Mouse (Mus musculus) CH12.LX (cell line): ENCODE measurements around the gene Cxcr5. TPM values are rescaled to one million over a fixed set of nuclear protein-coding genes. Genes with fewer than 3 reads are reported as not detected.

Experiments used
- DNase-seq: peaks from one replicate; pipeline ENCODE4 v3.0.0-alpha.2; 2013; ENCODE audit errors: extremely low read depth
- H3K27ac ChIP-seq: 2 replicates; pipeline ENCODE4 v1.5.1; 2012; ENCODE audit warnings: low read depth, mild to moderate bottlenecking, control low read depth, moderate library complexity; ENCODE audit not compliant: insufficient read depth
- H3K27me3 ChIP-seq: replicated peaks from 2 replicates; pipeline ENCODE3; 2012; ENCODE audit warnings: inconsistent platforms
- H3K36me3 ChIP-seq, 2 experiments: replicated peaks in 1 of 2; 2 replicates each; pipeline versions ENCODE3 to v1.6.1; 2012; ENCODE audit warnings: inconsistent platforms in 1 of 2, low read length in 1 of 2, mild to moderate bottlenecking in 1 of 2, mixed read lengths in 1 of 2, moderate library complexity in 1 of 2; ENCODE audit not compliant: control insufficient read depth in 1 of 2, insufficient read depth in 1 of 2
- H3K4me1 ChIP-seq, 2 experiments: 2 replicates each; pipeline ENCODE4 v1.6.1; 2012; ENCODE audit warnings: inconsistent platforms in 1 of 2, moderate library complexity in 1 of 2; ENCODE audit not compliant: insufficient read depth in 2 of 2, control insufficient read depth in 1 of 2
- H3K4me2 ChIP-seq: 2 replicates; pipeline ENCODE4 v1.6.1; 2012; ENCODE audit warnings: low read depth, mild to moderate bottlenecking, control low read depth; ENCODE audit not compliant: poor library complexity, insufficient read depth, severe bottlenecking
- H3K4me3 ChIP-seq, 3 experiments: fragments of 150-350 bp in 1 of 3; sonication (generic) in 1 of 3; replicated peaks in 1 of 3; 2 replicates each; pipeline versions ENCODE3 to v1.5.1; 2011 to 2012; ENCODE audit warnings: low read depth in 2 of 3, low read length in 2 of 3, mild to moderate bottlenecking in 2 of 3, moderate library complexity in 2 of 3, control low read depth in 1 of 3, improper control_type of control experiment in 1 of 3, inconsistent platforms in 1 of 3, mixed read lengths in 1 of 3; ENCODE audit not compliant: poor library complexity in 1 of 3
- H3K79me2 ChIP-seq: replicated peaks from 2 replicates; pipeline ENCODE4 v1.6.1; 2012; ENCODE audit warnings: mild to moderate bottlenecking, moderate library complexity; ENCODE audit not compliant: control insufficient read depth, poor library complexity, insufficient read depth, severe bottlenecking; ENCODE audit errors: extremely low read depth
- H3K9ac ChIP-seq: 2 replicates; pipeline ENCODE4 v1.6.1; 2012; ENCODE audit warnings: low read depth, mild to moderate bottlenecking, control low read depth, moderate library complexity; ENCODE audit not compliant: insufficient read depth
- H3K9me3 ChIP-seq: replicated peaks from 2 replicates; pipeline ENCODE3; 2012; ENCODE audit warnings: low read length, inconsistent platforms, mixed read lengths
- BHLHE40 ChIP-seq: IDR thresholded peaks from 2 replicates; pipeline ENCODE4 v1.6.1; 2011; ENCODE audit warnings: mild to moderate bottlenecking, low read depth, low read length, improper control_type of control experiment
- CHD1 ChIP-seq: IDR thresholded peaks from 2 replicates; pipeline ENCODE4 v1.6.1; 2012; ENCODE audit warnings: low read depth, low read length, improper control_type of control experiment, inconsistent platforms
- CHD2 ChIP-seq: IDR thresholded peaks from 2 replicates; pipeline ENCODE4 v1.6.1; 2011; ENCODE audit warnings: low read length, improper control_type of control experiment
- CTCF ChIP-seq, 2 experiments: IDR thresholded peaks in 1 of 2; conservative IDR thresholded peaks in 1 of 2; 2 replicates each; pipeline ENCODE4 v1.5.1; 2011 to 2012; ENCODE audit warnings: low read depth in 2 of 2, low read length in 2 of 2, improper control_type of control experiment in 1 of 2, inconsistent platforms in 1 of 2, mild to moderate bottlenecking in 1 of 2, moderate library complexity in 1 of 2
- E2F4 ChIP-seq: IDR thresholded peaks from 2 replicates; pipeline ENCODE4 v1.6.1; 2011; ENCODE audit warnings: low read depth, low read length, improper control_type of control experiment; ENCODE audit not compliant: insufficient replicate concordance
- ELF1 ChIP-seq: IDR thresholded peaks from 2 replicates; pipeline ENCODE4 v1.6.1; 2014; ENCODE audit warnings: low read depth, mild to moderate bottlenecking, inconsistent platforms, low read length, improper control_type of control experiment
- EP300 ChIP-seq: IDR thresholded peaks from 2 replicates; pipeline ENCODE4 v1.6.1; 2011; ENCODE audit warnings: low read length, improper control_type of control experiment
- ETS1 ChIP-seq: conservative IDR thresholded peaks from 2 replicates; pipeline ENCODE4 v1.6.1; 2012; ENCODE audit warnings: low read depth, mild to moderate bottlenecking, inconsistent platforms, low read length, improper control_type of control experiment, moderate library complexity
- GABPA ChIP-seq: IDR thresholded peaks from 2 replicates; pipeline ENCODE4 v1.6.1; 2012; ENCODE audit warnings: low read depth, low read length, improper control_type of control experiment, inconsistent platforms; ENCODE audit not compliant: insufficient replicate concordance
- HCFC1 ChIP-seq: IDR thresholded peaks from 2 replicates; pipeline ENCODE4 v1.6.1; 2012; ENCODE audit warnings: low read depth, mild to moderate bottlenecking, inconsistent platforms, low read length, improper control_type of control experiment
- JUND ChIP-seq: conservative IDR thresholded peaks from 2 replicates; pipeline ENCODE4 v1.6.1; 2011; ENCODE audit warnings: low read depth, low read length, improper control_type of control experiment
- KAT2A ChIP-seq: IDR thresholded peaks from 2 replicates; pipeline ENCODE4 v1.6.1; 2012; ENCODE audit warnings: low read length, improper control_type of control experiment, inconsistent platforms; ENCODE audit not compliant: insufficient replicate concordance
- MAFK ChIP-seq: IDR thresholded peaks from 2 replicates; pipeline ENCODE4 v1.6.1; 2011; ENCODE audit warnings: low read length, improper control_type of control experiment; ENCODE audit not compliant: insufficient replicate concordance
- MAX ChIP-seq: IDR thresholded peaks from 2 replicates; pipeline ENCODE4 v1.6.1; 2011; ENCODE audit warnings: low read length, improper control_type of control experiment
- MAZ ChIP-seq: IDR thresholded peaks from 2 replicates; pipeline ENCODE4 v1.6.1; 2012; ENCODE audit warnings: low read depth, mild to moderate bottlenecking, inconsistent platforms, low read length, improper control_type of control experiment, moderate library complexity
- MEF2A ChIP-seq: IDR thresholded peaks from 2 replicates; pipeline ENCODE4 v1.6.1; 2014; ENCODE audit warnings: low read depth, mild to moderate bottlenecking, inconsistent platforms, low read length, improper control_type of control experiment, borderline replicate concordance
- MXI1 ChIP-seq: IDR thresholded peaks from 2 replicates; pipeline ENCODE4 v1.6.1; 2011; ENCODE audit warnings: mild to moderate bottlenecking, low read depth, low read length, improper control_type of control experiment
- MYC ChIP-seq: IDR thresholded peaks from 2 replicates; pipeline ENCODE4 v1.6.1; 2011; ENCODE audit warnings: low read depth, mild to moderate bottlenecking, improper control_type of control experiment, low read length
- NELFE ChIP-seq: IDR thresholded peaks from 2 replicates; pipeline ENCODE4 v1.6.1; 2011; ENCODE audit warnings: low read depth, low read length, improper control_type of control experiment
- POLR2A ChIP-seq: IDR thresholded peaks from 2 replicates; pipeline ENCODE4 v1.6.1; 2011; ENCODE audit warnings: low read depth, mild to moderate bottlenecking, improper control_type of control experiment, low read length
- POLR2AphosphoS2 ChIP-seq: IDR thresholded peaks from 2 replicates; pipeline ENCODE4 v1.6.1; 2011; ENCODE audit warnings: low read depth, low read length, improper control_type of control experiment
- RAD21 ChIP-seq: IDR thresholded peaks from 2 replicates; pipeline ENCODE4 v1.6.1; 2011; ENCODE audit warnings: low read depth, mild to moderate bottlenecking, low read length, improper control_type of control experiment, moderate library complexity
- RCOR1 ChIP-seq: conservative IDR thresholded peaks from 2 replicates; pipeline ENCODE4 v1.6.1; 2012; ENCODE audit warnings: low read depth, mild to moderate bottlenecking, inconsistent platforms, low read length, improper control_type of control experiment
- SIN3A ChIP-seq: IDR thresholded peaks from 2 replicates; pipeline ENCODE4 v1.6.1; 2012; ENCODE audit warnings: low read length, improper control_type of control experiment, inconsistent platforms
- SMC3 ChIP-seq: IDR thresholded peaks from 2 replicates; pipeline ENCODE4 v1.6.1; 2011; ENCODE audit warnings: low read depth, low read length, improper control_type of control experiment
- TBP ChIP-seq: conservative IDR thresholded peaks from 2 replicates; pipeline ENCODE4 v1.6.1; 2011; ENCODE audit warnings: low read depth, low read length, improper control_type of control experiment
- TCF12 ChIP-seq: IDR thresholded peaks from 2 replicates; pipeline ENCODE4 v1.6.1; 2014; ENCODE audit warnings: low read depth, mild to moderate bottlenecking, inconsistent platforms, low read length, improper control_type of control experiment
- UBTF ChIP-seq: IDR thresholded peaks from 2 replicates; pipeline ENCODE4 v1.6.1; 2012; ENCODE audit warnings: low read depth, mild to moderate bottlenecking, inconsistent platforms, low read length, improper control_type of control experiment, moderate library complexity
- USF1 ChIP-seq: IDR thresholded peaks from 2 replicates; pipeline ENCODE4 v1.6.1; 2014; ENCODE audit warnings: low read depth, mild to moderate bottlenecking, inconsistent platforms, low read length, improper control_type of control experiment
- USF2 ChIP-seq: conservative IDR thresholded peaks from 2 replicates; pipeline ENCODE4 v1.6.1; 2011; ENCODE audit warnings: low read depth, low read length, improper control_type of control experiment
- ZC3H11A ChIP-seq: IDR thresholded peaks from 2 replicates; pipeline ENCODE4 v1.6.1; 2012; ENCODE audit warnings: low read depth, mild to moderate bottlenecking, inconsistent platforms, low read length, improper control_type of control experiment
- ZKSCAN1 ChIP-seq: IDR thresholded peaks from 2 replicates; pipeline ENCODE4 v1.6.1; 2012; ENCODE audit warnings: low read depth, inconsistent platforms, low read length, improper control_type of control experiment, borderline replicate concordance
- ZMIZ1 ChIP-seq: IDR thresholded peaks from 2 replicates; pipeline ENCODE4 v1.6.1; 2012; ENCODE audit warnings: low read depth, mild to moderate bottlenecking, inconsistent platforms, low read length, improper control_type of control experiment
- ZNF384 ChIP-seq: IDR thresholded peaks from 2 replicates; pipeline ENCODE4 v1.6.1; 2012; ENCODE audit warnings: low read depth, low read length, improper control_type of control experiment, inconsistent platforms
- dilution Hi-C: fragments of 300-500 bp; cut with MboI; formaldehyde crosslinking; loops from 2 replicates; pipeline ENCODE4 v1.14.3; 2020; ENCODE audit warnings: low sequenced_read_pairs; ENCODE audit not compliant: extremely low pct_unique_long_range_greater_than_20kb, extremely low pct_ligation_motif_present
- in situ Hi-C: fragments of 300-500 bp; cut with MboI; formaldehyde crosslinking; loops from 3 replicates; pipeline ENCODE4 v1.14.3; 2019; ENCODE audit warnings: low sequenced_read_pairs, low pct_ligation_motif_present, low pct_unique_long_range_greater_than_20kb, mixed read lengths
- polyA plus RNA-seq: library from polyadenylated mRNA; unstranded; fragments of >175 nt; gene quantifications from 2 replicates; pipeline ENCODE4 v1.2.1, GENCODE M21; 2012; ENCODE audit warnings: low read depth; ENCODE audit not compliant: insufficient read length
- total RNA-seq, 2 experiments: library from RNA; depleted of rRNA; stranded (reverse); fragments of 300-350 nt in 1 of 2; fragments of >200 nt in 1 of 2; gene quantifications; 2 replicates each; pipeline ENCODE4 v1.2.3; 2012 to 2014

Cxcr5 gene
- total and polyA plus RNA-seq, 3 experiments: 30.2 to 93.4 (median 70.5) TPM

DNA sequence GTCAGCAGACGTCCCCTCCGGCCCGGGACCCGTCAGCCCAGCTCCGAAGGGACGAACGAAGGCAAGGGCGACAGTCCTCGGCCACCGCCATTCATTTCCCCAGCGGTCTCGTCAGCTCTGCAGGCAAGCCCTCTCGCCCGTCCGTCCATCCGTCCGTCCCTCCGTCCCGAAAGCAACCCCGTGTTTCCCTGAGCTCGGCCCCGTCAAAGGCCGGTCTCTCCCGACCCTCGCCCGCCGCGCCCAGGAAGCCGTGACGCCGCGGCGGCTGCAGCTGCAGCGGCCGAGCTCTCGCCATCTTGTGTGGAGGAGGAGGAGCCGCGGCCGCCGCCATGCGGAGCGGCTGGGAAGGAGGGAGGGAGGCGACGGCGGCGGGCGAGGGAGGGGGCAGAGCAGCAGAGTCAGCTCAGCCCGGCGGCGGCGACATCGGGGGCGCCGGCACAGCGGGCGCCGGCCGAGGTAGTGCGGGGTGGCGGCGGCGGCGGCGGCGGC, 42.7 kb upstream of the Cxcr5 start (continued):
- no peak; the same call in 1 of the 2 replicates for TF ChIP-seq HCFC1
- TF ChIP-seq JUND: no peak
- TF ChIP-seq EP300: no peak
- TF ChIP-seq USF2: no peak
- no peak for TF ChIP-seq KAT2A
- TF ChIP-seq ZKSCAN1: no peak
- no peak for TF ChIP-seq ZNF384
- TF ChIP-seq CHD2: no peak
- no peak for TF ChIP-seq RCOR1

DNA sequence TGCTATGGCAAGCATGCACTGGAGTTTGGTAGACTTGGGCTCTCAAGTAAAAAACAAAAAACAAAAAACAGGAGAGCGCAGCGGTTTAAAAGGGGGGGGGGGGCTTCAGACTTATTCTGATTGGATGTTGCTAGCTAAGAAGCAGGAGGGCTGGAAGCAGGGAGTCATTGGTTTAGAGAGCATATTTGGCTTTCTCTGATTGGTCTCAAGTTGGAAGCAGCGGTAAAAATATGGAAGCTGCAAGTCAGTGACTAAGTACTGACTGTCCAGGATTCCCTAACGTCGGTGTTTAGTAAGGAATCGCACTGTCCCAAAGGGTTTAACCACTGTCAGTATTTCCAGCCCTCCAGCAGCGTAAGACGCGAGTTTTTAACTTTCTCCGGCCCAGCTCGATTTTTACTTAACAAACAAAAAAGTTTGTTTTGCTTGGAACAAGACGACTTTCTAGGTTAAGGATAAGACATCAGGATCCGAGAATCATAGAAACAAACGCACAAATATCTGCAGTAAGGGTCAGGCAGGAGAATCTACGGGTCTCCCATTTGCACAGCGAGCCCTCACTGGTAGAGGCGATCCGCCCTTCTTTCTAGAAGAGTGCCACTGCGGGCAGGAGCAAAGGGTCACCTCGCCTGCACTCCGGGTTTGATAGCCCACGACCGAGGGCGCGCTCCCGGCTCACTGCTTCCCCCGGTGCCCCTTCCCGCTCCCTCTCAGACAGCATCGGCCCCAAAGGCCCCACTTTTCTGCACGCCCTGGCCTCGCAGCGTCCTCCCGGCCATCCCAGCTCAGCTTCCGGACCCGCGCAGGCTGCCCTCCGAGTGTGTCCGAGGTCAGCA, 42.0 kb upstream of the Cxcr5 start:
- in situ Hi-C loops (loop anchor here (5.0 kb wide), 1 partner anchor 36 kb away; no protein-coding TSS in a partner anchor), dilution Hi-C loops (no loop called here)
- H3K36me3 ChIP-seq: peaks cover 12 to 13% of the 10 kb centered on the region in 2 experiments
- H3K4me2 ChIP-seq: peak overlapping the region; percentile 96
- DNase-seq: peak; percentile 91
- peak overlapping the region; percentile 76 to 98 (median 96) for H3K4me3 ChIP-seq
- peak overlapping the region; percentile 92 for H3K9ac ChIP-seq
- H3K27me3 ChIP-seq: no peaks in the 10 kb centered on the region
- H3K79me2 ChIP-seq: peaks cover 49% of the 10 kb centered on the region
- H3K27ac ChIP-seq: peak overlapping the region; percentile 76
- H3K9me3 ChIP-seq: no peaks in the 10 kb centered on the region
- peaks cover 10 to 40% of the 10 kb centered on the region in 2 experiments for H3K4me1 ChIP-seq
- TF ChIP-seq POLR2AphosphoS2 (no peak), ELF1 (no peak), ETS1 (no peak), EP300 (no peak), MAZ (peak; percentile 73; the same call in 1 of the 2 replicates), ZMIZ1 (peak; percentile 56), NELFE (no peak; the same call in 1 of the 2 replicates), USF2 (no peak), MXI1 (peak; percentile 73; the same call in 1 of the 2 replicates), SMC3 (no peak), USF1 (no peak), JUND (no peak), POLR2A (peak; percentile 68), TBP (peak; percentile 91), TCF12 (peak; percentile 68; the same call in 1 of the 2 replicates), SIN3A (no peak; the same call in 1 of the 2 replicates), CTCF (conservative IDR thresholded peaks at IDR 0.05 in 1 of 2, IDR thresholded peaks at IDR 0.05 in 1 of 2; ENCODE audit: low read depth in 2 of 2, low read length in 2 of 2) (no peak), CHD1 (peak; percentile 95), ZC3H11A (no peak), MAX (no peak), MYC (0 out of 2 replicates have a peak, but pooled peaks have one; percentile 12), CHD2 (no peak), MEF2A (no peak), GABPA (no peak), HCFC1 (no peak), ZKSCAN1 (no peak), KAT2A (0 out of 2 replicates have a peak, but pooled peaks have one; percentile 35), BHLHE40 (no peak), E2F4 (0 out of 2 replicates have a peak, but pooled peaks have one; percentile 21), MAFK (no peak), RAD21 (no peak), UBTF (no peak; the same call in 1 of the 2 replicates)
